9 mouse cellular contexts compared by ENCODE assay signal in genomic region chr17:23748631-23749391, GRCm38 (mm10). TPM values are rescaled to one million over a fixed set of nuclear protein-coding genes. Genes with fewer than 3 reads are reported as not detected.
DNase-seq lines count a peak whose midpoint lies in the region; ATAC-seq and TF ChIP-seq lines count a peak whose summit lies in the region.
"Had no signal": no experiment of that assay in that cellular context is flagged by ENCODE, and none has a peak within 500 bp of the region (broad histone marks: within the 10 kb centered on the region; RNA-seq: fewer than 3 reads in every experiment).

No protein-coding gene starts in this region.

- 24% methylated on average over 10 of the region's 10 CpGs for WGBS in intestine, postnatal 0 days

- H3K4me3 ChIP-seq in C2C12 (ENCODE audit: insufficient read depth, poor library complexity, severe bottlenecking) = peak overlapping the region; percentile 2
- peak overlapping the region; percentile 13 for H3K4me3 ChIP-seq in intestine, postnatal 0 days (ENCODE audit: low read depth, low read length)
- H3K4me3 ChIP-seq: neural tube, embryonic 12.5 days had no signal

- peaks cover 10% of the 10 kb centered on the region for H3K36me3 ChIP-seq in C2C12 (ENCODE audit: control insufficient read depth, insufficient read depth)
- peaks cover 24% of the 10 kb centered on the region; the same call in 1 of the 2 replicates for H3K36me3 ChIP-seq in intestine, postnatal 0 days (ENCODE audit: control insufficient read depth, insufficient read depth)

- peak; percentile 88 for DNase-seq in ES-CJ7 (ENCODE audit: low read depth, low spot score)
- peak; percentile 68 for DNase-seq in cerebellum, adult 11-12 months
- DNase-seq in gastrocnemius, postnatal 36 days = peak; percentile 36 to 69
- peak; percentile 64 for DNase-seq in liver
- peak; percentile 71 to 72 for DNase-seq in natural killer cell, adult 2 months (ENCODE audit: low spot score in 2 of 2)
- peak; percentile 69 to 70 for DNase-seq in urinary bladder, postnatal 36 days (ENCODE audit: low spot score in 2 of 2)

- H3K9ac ChIP-seq in intestine, postnatal 0 days (ENCODE audit: low read depth, low read length) = no peak overlapping the region
- H3K9ac ChIP-seq: neural tube, embryonic 12.5 days had no signal

- intact Hi-C loops in gastrocnemius, postnatal 36 days (cut with DNase I) = no loop called here

- H3K79me3 ChIP-seq in C2C12 (ENCODE audit: low read depth) = no peaks in the 10 kb centered on the region

- no peak overlapping the region for H3K27ac ChIP-seq in intestine, postnatal 0 days (ENCODE audit: low read depth, low read length)
- H3K27ac ChIP-seq: neural tube, embryonic 12.5 days had no signal

- H3K79me2 ChIP-seq in C2C12 (ENCODE audit: control insufficient read depth, insufficient read depth) = no peaks in the 10 kb centered on the region

- H3ac ChIP-seq in C2C12 (ENCODE audit: control insufficient read depth, insufficient read length, low read depth) = peak overlapping the region; percentile 26

- H3K4me1 ChIP-seq in intestine, postnatal 0 days (replicated peaks; ENCODE audit: control insufficient read depth, insufficient read depth, low read length) = no peaks in the 10 kb centered on the region; the same call in 1 of the 2 replicates

- peaks cover 14% of the 10 kb centered on the region for H3K27me3 ChIP-seq in C2C12 (ENCODE audit: control insufficient read depth, insufficient read depth, insufficient read length)
- peaks cover 19% of the 10 kb centered on the region for H3K27me3 ChIP-seq in intestine, postnatal 0 days (replicated peaks; ENCODE audit: control insufficient read depth, insufficient read depth, low read length)

- TF ChIP-seq CTCF in C2C12 (IDR thresholded peaks at IDR 0.05; ENCODE audit: control insufficient read depth, insufficient read depth, insufficient read length) = no peak
- peak; percentile 92 for TF ChIP-seq CTCF in intestine, postnatal 0 days (IDR thresholded peaks at IDR 0.05; ENCODE audit: low read depth)

- peak overlapping the region; percentile 53 for H3K4me2 ChIP-seq in intestine, postnatal 0 days (replicated peaks; ENCODE audit: low read depth)
- H3K4me2 ChIP-seq: neural tube, embryonic 12.5 days had no signal

- peak; percentile 77 for ATAC-seq in intestine, postnatal 0 days

- no peaks in the 10 kb centered on the region for H3K9me3 ChIP-seq in intestine, postnatal 0 days (ENCODE audit: control insufficient read depth)
- H3K9me3 ChIP-seq: neural tube, embryonic 12.5 days had no signal

TF ChIP-seq in C2C12, 6 proteins besides CTCF, POLR2A, EP300 and RAD21:
- no peak for TF ChIP-seq MAX (IDR thresholded peaks at IDR 0.05)
- no peak for TF ChIP-seq CEBPB (IDR thresholded peaks at IDR 0.05; ENCODE audit: low read depth)
- no peak for TF ChIP-seq MYOD1 (IDR thresholded peaks at IDR 0.05; ENCODE audit: control insufficient read depth, insufficient read length, low read depth)
- TF ChIP-seq USF1 (IDR thresholded peaks at IDR 0.05; ENCODE audit: low read depth) = no peak
- no peak for TF ChIP-seq MYOG (IDR thresholded peaks at IDR 0.05; ENCODE audit: control insufficient read depth, extremely low read depth, insufficient read length)
- no peak for TF ChIP-seq FOSL1 (IDR thresholded peaks at IDR 0.05; ENCODE audit: insufficient read depth, low read length, poor library complexity, severe bottlenecking)
TF ChIP-seq in C2C12: peak in this region for 0.

RNA-seq across cellular contexts. Expression of gene Kremen2, which starts 3.2 kb away (rescaled TPM):
- polyA plus RNA-seq in C2C12 (2012; fragmentation: generic; extraction: Trizol) = 0.05 TPM
- not detected for total RNA-seq in gastrocnemius, postnatal 36 days (2021)
- polyA plus RNA-seq in intestine, postnatal 0 days (2015; fragmentation: Nextera tagmentation; extraction: Ambion mirVana) = 2.7 and 2.8 TPM in 2 replicates

RNA-seq across cellular contexts. Expression of gene Paqr4, which starts 8.1 kb away (rescaled TPM):
- polyA plus RNA-seq in C2C12 (2012; fragmentation: generic; extraction: Trizol) = 12.5 TPM
- 1 to 10 TPM; 3.6 to 4.0 TPM for total RNA-seq in gastrocnemius, postnatal 36 days (2021)
- 15.0 and 15.9 TPM in 2 replicates for polyA plus RNA-seq in intestine, postnatal 0 days (2015; fragmentation: Nextera tagmentation; extraction: Ambion mirVana)

RNA-seq across cellular contexts. Expression of gene Flywch1, which starts 22.6 kb away (rescaled TPM):
- 92.5 TPM for polyA plus RNA-seq in C2C12 (2012; fragmentation: generic; extraction: Trizol)
- total RNA-seq in gastrocnemius, postnatal 36 days (2021) = 10 to 100 TPM; 34.3 to 38.0 TPM
- polyA plus RNA-seq in intestine, postnatal 0 days (2015; fragmentation: Nextera tagmentation; extraction: Ambion mirVana) = 36.8 and 39.0 TPM in 2 replicates

RNA-seq across cellular contexts. Expression of gene Pkmyt1, which starts 22.7 kb away (rescaled TPM):
- polyA plus RNA-seq in C2C12 (2012; fragmentation: generic; extraction: Trizol) = 14.8 TPM
- under 1 TPM; 0.52 to 0.64 TPM for total RNA-seq in gastrocnemius, postnatal 36 days (2021)
- polyA plus RNA-seq in intestine, postnatal 0 days (2015; fragmentation: Nextera tagmentation; extraction: Ambion mirVana) = 12.4 and 12.6 TPM in 2 replicates

RNA-seq across cellular contexts. Expression of gene 1520401A03Rik, which starts 26.2 kb away (rescaled TPM):
- polyA plus RNA-seq in C2C12 (2012; fragmentation: generic; extraction: Trizol) = 0.01 TPM
- total RNA-seq in gastrocnemius, postnatal 36 days (2021) = not detected
- polyA plus RNA-seq in intestine, postnatal 0 days (2015; fragmentation: Nextera tagmentation; extraction: Ambion mirVana) = 0.05 TPM in 1 of 2 replicates, not detected in the other
